Mouse (Mus musculus) liver, postnatal 0 days (tissue): ENCODE measurements at regions not wholly inside any gene's neighbourhood (a gene's known extent, or its start where the extent isn't known, plus 50 kb on each side); places are given as distances from the start of the nearest gene placed in this dataset.

Source experiments
- ATAC-seq: fragments of 200-750 bp; cut with Nextera tagmentation; 2 replicates; pipeline ENCODE4 v1.8.0; 2017; ENCODE audit warnings: mild to moderate bottlenecking, moderate library complexity
- DNase-seq: peaks from one replicate; pipeline ENCODE4 v3.0.0-alpha.2; 2016
- H3K27ac ChIP-seq: fragments of 300-500 bp; sonication (generic); 2 replicates; pipeline ENCODE4 v1.5.1; 2014; ENCODE audit warnings: antibody characterized with exemption, moderate library complexity, mild to moderate bottlenecking, low read depth
- H3K27me3 ChIP-seq: fragments of 300-500 bp; sonication (generic); 2 replicates; pipeline ENCODE4 v1.6.1; 2014; ENCODE audit warnings: low read length, control low read depth, mixed read lengths; ENCODE audit not compliant: insufficient read depth
- H3K36me3 ChIP-seq: fragments of 300-500 bp; sonication (generic); replicated peaks from 2 replicates; pipeline ENCODE4 v1.6.1; 2014; ENCODE audit warnings: mild to moderate bottlenecking, control low read depth, low read length, moderate library complexity, mixed read lengths; ENCODE audit not compliant: insufficient read depth
- H3K4me1 ChIP-seq: fragments of 300-500 bp; sonication (generic); 2 replicates; pipeline ENCODE4 v1.6.1; 2014; ENCODE audit warnings: antibody characterized with exemption, mild to moderate bottlenecking, control low read depth; ENCODE audit not compliant: insufficient read depth
- H3K4me2 ChIP-seq: fragments of 300-500 bp; sonication (generic); 2 replicates; pipeline ENCODE4 v1.6.1; 2014; ENCODE audit warnings: low read depth, mild to moderate bottlenecking, low read length, moderate library complexity, mixed read lengths
- H3K4me3 ChIP-seq: fragments of 300-500 bp; sonication (generic); 2 replicates; pipeline ENCODE4 v1.5.1; 2014; ENCODE audit warnings: low read depth, low read length
- H3K9ac ChIP-seq: fragments of 300-500 bp; sonication (generic); replicated peaks from 2 replicates; pipeline ENCODE4 v1.6.1; 2014; ENCODE audit warnings: mild to moderate bottlenecking, moderate library complexity
- H3K9me3 ChIP-seq: fragments of 300-500 bp; sonication (generic); 2 replicates; pipeline ENCODE4 v1.6.1; 2016; ENCODE audit warnings: mild to moderate bottlenecking, control low read depth, low read length, mixed read lengths
- CTCF ChIP-seq: sonication (generic); IDR thresholded peaks from 2 replicates; pipeline ENCODE4 v1.5.1; 2016; ENCODE audit warnings: antibody characterized with exemption, low read depth
- EP300 ChIP-seq: IDR thresholded peaks from 2 replicates; pipeline ENCODE4 v1.6.1; 2016; ENCODE audit warnings: antibody characterized with exemption, low read depth, mild to moderate bottlenecking
- WGBS: fragments of 180-500 bp; shearing (Covaris S2); extraction: QIAGEN DNeasy Blood & Tissue Kit; methylation state at CpG from one replicate; pipeline ENCODE4 v1.1.7; 2014; ENCODE audit not compliant: insufficient replicate concordance; 5-methylcytosine and 5-hydroxymethylcytosine counted together

DNA sequence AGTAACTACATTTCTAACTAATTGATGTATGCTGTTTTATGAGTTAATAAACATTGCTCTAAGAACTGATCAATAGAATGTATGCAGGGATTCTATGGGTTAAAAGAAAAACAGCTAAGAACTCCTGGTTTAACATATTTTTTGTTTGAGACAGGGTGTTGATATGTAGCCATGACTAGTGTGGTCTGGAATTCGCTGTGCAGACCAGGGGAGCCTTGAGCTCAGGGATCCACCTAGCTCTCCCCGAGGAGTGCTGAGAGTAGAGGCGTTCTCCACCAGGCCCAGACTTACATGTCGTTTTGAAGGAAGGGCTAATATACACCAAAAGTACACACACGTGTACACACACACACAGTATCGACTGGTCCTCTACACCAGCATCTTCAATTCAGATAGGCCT is 108.1 kb downstream of the Abhd5 start:
- no peaks in the 10 kb centered on the region for H3K27me3 ChIP-seq
- H3K36me3 ChIP-seq: no peaks in the 10 kb centered on the region
- no peak overlapping the region for H3K4me3 ChIP-seq
- no peak overlapping the region for H3K9ac ChIP-seq
- no peaks in the 10 kb centered on the region for H3K4me1 ChIP-seq
- ATAC-seq (no peak), DNase-seq (no peak)
- H3K4me2 ChIP-seq: no peak overlapping the region
- no peaks in the 10 kb centered on the region for H3K9me3 ChIP-seq
- H3K27ac ChIP-seq: no peak overlapping the region
- 73% methylated on average over 6 of the region's 6 CpGs for WGBS
- TF ChIP-seq EP300 (no peak), CTCF (no peak)

DNA sequence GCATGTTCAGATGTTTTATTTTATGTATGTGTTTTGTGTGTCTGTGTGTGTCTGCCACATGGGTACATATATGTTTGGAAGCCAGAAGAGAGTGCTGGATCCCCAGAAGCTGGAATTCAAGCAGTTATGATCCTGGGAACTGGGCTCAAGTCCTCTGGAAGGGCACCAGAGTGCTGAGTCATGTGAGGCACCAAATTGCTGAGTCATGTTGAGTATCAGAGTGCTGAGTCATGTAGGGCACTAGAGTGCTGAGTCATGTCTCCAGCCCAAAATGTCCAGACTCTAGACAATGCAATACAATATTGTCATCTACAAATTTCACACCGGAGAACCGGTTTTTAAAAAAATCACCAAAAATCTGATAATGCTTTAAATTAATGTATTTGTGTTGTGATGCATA is 120.1 kb downstream of the Abhd5 start:
- Histone ChIP-seq H3K4me2 (no peak overlapping the region), H3K27ac (no peak overlapping the region), H3K9me3 (no peaks in the 10 kb centered on the region), H3K27me3 (no peaks in the 10 kb centered on the region), H3K4me1 (no peaks in the 10 kb centered on the region), H3K9ac (no peak overlapping the region), H3K36me3 (no peaks in the 10 kb centered on the region), H3K4me3 (no peak overlapping the region)
- peak; percentile 17 for DNase-seq
- WGBS: 96% methylated on average over 2 of the region's 2 CpGs
- TF ChIP-seq CTCF: no peak
- TF ChIP-seq EP300: peak; percentile 35; the same call in 1 of the 2 replicates
- ATAC-seq: peak; percentile 58

DNA sequence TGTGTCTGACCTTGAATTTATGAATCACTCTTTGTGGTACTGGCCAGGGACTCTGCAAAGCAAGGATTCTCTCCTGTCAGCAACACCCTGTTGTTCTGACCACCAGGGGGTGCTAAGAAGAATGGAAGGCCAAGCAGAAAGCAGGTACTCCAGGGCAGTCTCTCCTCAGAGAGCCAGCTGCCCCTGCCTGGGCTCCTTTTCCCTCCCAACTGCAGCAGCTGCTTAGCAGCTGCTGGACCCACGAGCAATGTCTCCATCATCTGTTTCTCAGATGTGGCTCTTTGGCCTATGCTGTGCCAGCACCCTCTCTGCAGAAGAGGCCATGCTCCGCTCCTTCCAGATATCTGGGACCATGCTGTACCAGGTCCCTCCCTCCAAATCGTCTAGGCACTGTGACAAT is 124.9 kb downstream of the Abhd5 start:
- WGBS: 54% methylated on average over 3 of the region's 3 CpGs
- no peak for ATAC-seq
- H3K4me3 ChIP-seq: no peak overlapping the region
- no peak overlapping the region for H3K27ac ChIP-seq
- H3K36me3 ChIP-seq: no peaks in the 10 kb centered on the region
- H3K4me1 ChIP-seq: no peaks in the 10 kb centered on the region
- H3K9ac ChIP-seq: no peak overlapping the region
- TF ChIP-seq EP300: no peak
- TF ChIP-seq CTCF: peak; percentile 66
- peak; percentile 35 for DNase-seq
- no peaks in the 10 kb centered on the region for H3K9me3 ChIP-seq
- H3K4me2 ChIP-seq: no peak overlapping the region
- H3K27me3 ChIP-seq: no peaks in the 10 kb centered on the region

DNA sequence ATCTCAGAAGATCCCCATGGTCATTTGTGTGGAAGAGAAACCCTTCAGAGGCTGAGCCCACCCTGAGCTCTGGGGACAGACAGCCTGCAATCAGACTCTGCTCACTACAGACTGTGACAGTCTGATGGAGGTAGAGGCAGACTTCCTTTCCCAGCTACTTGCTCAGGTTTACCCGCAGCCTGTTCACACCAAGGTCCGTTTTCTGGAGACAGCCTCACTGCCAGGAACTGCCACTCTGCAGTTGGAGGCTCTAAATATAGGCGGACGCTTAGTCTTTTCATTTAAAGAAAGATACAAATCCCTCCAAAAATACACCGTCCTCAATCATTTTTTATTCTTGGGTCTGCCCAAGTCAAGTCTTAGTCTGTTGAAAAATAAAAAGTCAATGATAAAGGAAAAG is 135.6 kb downstream of the Abhd5 start:
- DNase-seq (no peak), ATAC-seq (no peak)
- H3K4me2 ChIP-seq: no peak overlapping the region
- H3K27ac ChIP-seq: no peak overlapping the region
- WGBS: 79% methylated on average over 5 of the region's 5 CpGs
- no peaks in the 10 kb centered on the region for H3K4me1 ChIP-seq
- no peaks in the 10 kb centered on the region for H3K9me3 ChIP-seq
- no peak overlapping the region for H3K9ac ChIP-seq
- no peak for TF ChIP-seq CTCF
- no peak for TF ChIP-seq EP300
- H3K36me3 ChIP-seq: no peaks in the 10 kb centered on the region
- no peak overlapping the region for H3K4me3 ChIP-seq
- no peaks in the 10 kb centered on the region for H3K27me3 ChIP-seq

DNA sequence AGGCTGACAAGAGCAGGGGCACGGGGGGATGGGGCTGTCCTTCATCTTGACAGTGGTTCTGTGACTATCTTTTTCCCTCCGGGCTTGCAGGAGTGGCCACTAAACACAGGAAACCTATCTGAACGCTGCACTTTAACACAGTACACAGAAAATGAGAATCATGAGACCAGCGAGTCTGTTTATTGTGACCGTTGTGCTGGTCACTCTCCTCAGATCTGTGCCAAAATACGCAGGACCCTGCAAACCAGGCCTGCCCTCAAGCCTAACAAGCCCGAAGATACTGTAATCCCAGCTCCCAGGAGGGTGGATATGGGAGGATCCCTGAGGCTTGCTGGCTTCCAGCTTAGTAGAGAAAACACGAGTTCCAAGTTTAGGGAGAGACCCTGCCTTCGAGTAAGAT is 143.3 kb downstream of the Abhd5 start:
- Histone ChIP-seq H3K27me3 (no peaks in the 10 kb centered on the region), H3K9ac (no peak overlapping the region), H3K9me3 (no peaks in the 10 kb centered on the region), H3K4me1 (no peaks in the 10 kb centered on the region), H3K4me2 (no peak overlapping the region), H3K36me3 (no peaks in the 10 kb centered on the region), H3K27ac (no peak overlapping the region), H3K4me3 (no peak overlapping the region)
- WGBS: 68% methylated on average over 9 of the region's 9 CpGs
- ATAC-seq: no peak
- TF ChIP-seq EP300 (no peak), CTCF (no peak)
- no peak for DNase-seq

DNA sequence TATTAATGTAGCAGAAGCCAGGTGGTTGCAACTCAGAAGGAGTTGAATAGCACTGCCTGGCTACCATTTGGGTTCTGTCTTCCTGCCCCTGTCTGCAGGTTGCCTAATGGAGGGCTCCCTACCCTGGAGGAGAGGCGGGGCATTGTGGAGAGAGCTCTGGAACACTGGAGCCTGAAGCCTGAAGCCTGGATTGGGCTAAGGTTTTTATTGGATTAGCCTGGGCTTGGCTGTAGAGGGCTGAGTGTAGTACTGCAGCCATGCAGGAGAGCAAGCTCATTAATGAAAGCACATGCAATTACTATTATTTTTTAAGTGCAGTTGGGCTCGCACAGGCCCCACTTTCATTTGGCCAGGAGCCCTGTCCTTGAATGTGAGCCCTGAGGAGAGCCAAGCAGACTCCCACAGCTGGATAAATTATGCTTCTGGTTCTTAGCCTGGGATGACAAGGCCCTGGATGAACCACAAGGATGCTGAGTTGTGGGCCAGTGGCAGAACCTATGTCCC is 145.1 kb downstream of the Abhd5 start:
- 69% methylated on average over 2 of the region's 2 CpGs for WGBS
- no peak for DNase-seq

DNA sequence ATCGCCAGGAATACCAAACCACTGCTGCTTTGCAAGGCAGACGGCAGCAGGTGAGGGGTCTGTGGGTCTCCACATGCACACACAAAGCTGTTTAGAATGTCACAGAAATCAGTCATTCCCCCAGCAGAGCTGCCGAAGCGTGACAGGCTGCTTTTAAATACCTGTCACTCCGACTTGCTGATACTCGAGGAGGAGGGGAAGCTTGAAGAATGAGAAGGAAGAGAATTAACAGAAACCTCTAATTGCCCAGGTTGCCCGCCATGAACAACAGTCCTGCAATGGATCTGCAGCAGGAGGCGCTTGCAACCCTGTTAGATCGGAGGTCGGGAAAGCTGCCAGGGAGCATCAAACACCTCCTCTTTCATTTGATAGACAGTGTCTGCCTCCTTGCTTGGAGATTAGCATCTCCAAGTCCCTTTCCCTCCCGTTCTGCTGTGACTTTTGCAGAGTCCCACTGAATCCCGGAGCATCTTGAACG is 150.5 kb downstream of the Abhd5 start:
- Histone ChIP-seq H3K4me1 (no peaks in the 10 kb centered on the region), H3K9ac (no peak overlapping the region), H3K4me3 (no peak overlapping the region), H3K4me2 (no peak overlapping the region), H3K9me3 (no peaks in the 10 kb centered on the region), H3K27ac (no peak overlapping the region), H3K27me3 (no peaks in the 10 kb centered on the region), H3K36me3 (no peaks in the 10 kb centered on the region)
- WGBS: 62% methylated on average over 13 of the region's 13 CpGs
- TF ChIP-seq EP300 (no peak), CTCF (no peak)
- DNase-seq: no peak
- ATAC-seq: no peak

More for the DNA sequence above, 145.1 kb downstream of the Abhd5 start:
- no peaks in the 10 kb centered on the region for H3K9me3 ChIP-seq
- H3K27me3 ChIP-seq: no peaks in the 10 kb centered on the region
- no peak for ATAC-seq
- no peak overlapping the region for H3K4me3 ChIP-seq
- no peak overlapping the region for H3K9ac ChIP-seq
- no peaks in the 10 kb centered on the region for H3K36me3 ChIP-seq
- H3K4me2 ChIP-seq: no peak overlapping the region
- TF ChIP-seq CTCF (no peak), EP300 (no peak)
- H3K27ac ChIP-seq: no peak overlapping the region
- H3K4me1 ChIP-seq: no peaks in the 10 kb centered on the region
